Mouse (Mus musculus) yolk sac, embryonic 10.5 days (tissue): Measurements from ENCODE around the gene Chrnd.

Experiments used
- DNase-seq: peaks from one replicate; pipeline ENCODE4 v3.0.0-alpha.2; 2017; ENCODE audit warnings: low spot score

The Chrnd gene

GRCm38 (mm10) chr1:87232197-87232596 lies 41.8 kb downstream of the Chrnd start:
- DNase-seq = no peak

- peak; percentile 47 for DNase-seq
These were observed 48.6 kb downstream of the Chrnd start for GRCm38 (mm10) chr1:87239056-87239455.

- no peak for DNase-seq
These were observed 52.6 kb downstream of the Chrnd start for GRCm38 (mm10) chr1:87243021-87243420.

GRCm38 (mm10) chr1:87245430-87245829 lies 55.0 kb downstream of the Chrnd start:
- no peak for DNase-seq

GRCm38 (mm10) chr1:87245929-87246815 lies 55.8 kb downstream of the Chrnd start:
- peak; percentile 77 for DNase-seq
